Mouse (Mus musculus) liver, embryonic 11.5 days (tissue): ENCODE measurements around the gene Lipt2. TPM values are rescaled to one million over a fixed set of nuclear protein-coding genes. Genes with fewer than 3 reads are reported as not detected.

Experiments used
- ATAC-seq: fragments of 200-750 bp; cut with Nextera tagmentation; replicated peaks from 2 replicates; pipeline ENCODE4 v1.8.0; 2017; ENCODE audit warnings: moderate number of reproducible peaks, mild to moderate bottlenecking, moderate TSS enrichment, moderate library complexity; ENCODE audit not compliant: low FRiP score
- DNase-seq: peaks from one replicate; pipeline ENCODE4 v3.0.0-alpha.2; 2017; ENCODE audit warnings: low spot score
- H3K27ac ChIP-seq: fragments of 300-500 bp; sonication (generic); 2 replicates; pipeline ENCODE4 v1.5.1; 2014; ENCODE audit warnings: mild to moderate bottlenecking, low read depth, low read length, control low read depth
- H3K27me3 ChIP-seq: fragments of 300-500 bp; sonication (generic); replicated peaks from 2 replicates; pipeline ENCODE4 v1.6.1; 2014; ENCODE audit warnings: low read length, mixed read lengths; ENCODE audit not compliant: control insufficient read depth, insufficient read depth
- H3K36me3 ChIP-seq: fragments of 300-500 bp; sonication (generic); 2 replicates; pipeline ENCODE4 v1.6.1; 2014; ENCODE audit warnings: mild to moderate bottlenecking, low read length, moderate library complexity, mixed read lengths; ENCODE audit not compliant: control insufficient read depth, insufficient read depth
- H3K4me1 ChIP-seq: fragments of 300-500 bp; sonication (generic); replicated peaks from 2 replicates; pipeline ENCODE4 v1.6.1; 2014; ENCODE audit warnings: low read length, mixed read lengths; ENCODE audit not compliant: control insufficient read depth, insufficient read depth
- H3K4me2 ChIP-seq: fragments of 300-500 bp; sonication (generic); 2 replicates; pipeline ENCODE4 v1.6.1; 2014; ENCODE audit warnings: mild to moderate bottlenecking, control low read depth, moderate library complexity
- H3K4me3 ChIP-seq: fragments of 300-500 bp; sonication (generic); 2 replicates; pipeline ENCODE4 v1.5.1; 2014; ENCODE audit warnings: low read depth, low read length, control low read depth
- H3K9ac ChIP-seq: fragments of 300-500 bp; sonication (generic); 2 replicates; pipeline ENCODE4 v1.6.1; 2014; ENCODE audit warnings: low read depth, low read length, control low read depth
- H3K9me3 ChIP-seq: fragments of 300-500 bp; sonication (generic); 2 replicates; pipeline ENCODE4 v1.6.1; 2016; ENCODE audit warnings: low read length, inconsistent platforms, mixed read lengths; ENCODE audit not compliant: control insufficient read depth
- WGBS: fragments of 180-500 bp; shearing (Covaris S2); extraction: QIAGEN DNeasy Blood & Tissue Kit; methylation state at CpG from one replicate; pipeline ENCODE4 v1.1.7; 2014; 5-methylcytosine and 5-hydroxymethylcytosine counted together
- polyA plus RNA-seq: library from polyadenylated mRNA; unstranded; fragments of >200 nt; fragmentation: Nextera tagmentation; extraction: Ambion mirVana; gene quantifications from 2 replicates; pipeline ENCODE4 v1.2.1, GENCODE M21; 2014

Gene Lipt2
- polyA plus RNA-seq = 18.1 and 19.0 TPM in 2 replicates

DNA sequence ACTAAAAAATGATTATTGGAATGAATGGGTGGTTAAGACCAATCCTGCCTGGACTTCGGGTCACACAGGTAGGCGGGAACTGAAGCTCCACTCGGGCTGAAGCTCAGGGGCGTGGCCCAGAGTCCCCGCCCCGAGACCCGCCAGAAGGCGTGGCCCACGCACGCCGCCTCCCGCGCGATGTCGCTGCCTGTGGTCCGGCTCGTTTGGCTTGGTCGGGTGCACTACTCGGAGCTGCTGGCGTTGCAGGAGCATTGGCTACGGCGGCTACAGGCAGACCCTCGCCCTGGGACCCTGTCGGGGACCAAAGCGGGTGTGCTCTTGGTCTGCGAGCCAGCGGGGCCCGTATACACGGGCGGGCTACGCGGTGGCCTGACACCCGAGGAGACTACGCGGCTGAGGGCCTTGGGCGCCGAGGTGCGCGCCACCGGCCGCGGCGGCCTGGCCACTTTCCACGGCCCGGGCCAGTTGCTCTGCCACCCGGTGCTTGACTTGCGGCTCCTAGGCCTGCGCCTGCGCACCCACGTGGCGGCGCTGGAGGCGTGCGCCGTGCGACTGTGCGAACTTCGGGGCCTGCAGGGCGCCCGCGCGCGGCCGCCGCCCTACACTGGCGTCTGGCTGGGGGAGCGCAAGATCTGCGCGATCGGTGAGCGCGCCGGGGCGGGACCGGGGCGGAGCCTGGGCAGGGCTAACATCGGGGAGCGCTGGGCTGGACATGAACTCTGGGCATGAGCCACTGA, at the start of gene Lipt2:
Gene Lipt2 (plus strand): TSS at position 173 of the 737 bp plus-strand sequence.
- Histone ChIP-seq H3K9ac (peak within 1 kb of the TSS; percentile 83), H3K36me3 (no peaks in the 10 kb centered on the region), H3K4me1 (peaks cover 7% of the 10 kb centered on the region; the same call in 1 of the 2 replicates), H3K27me3 (no peaks in the 10 kb centered on the region), H3K4me3 (peak within 1 kb of the TSS; percentile 79), H3K9me3 (no peaks in the 10 kb centered on the region), H3K27ac (peak within 1 kb of the TSS; percentile 84), H3K4me2 (peak within 1 kb of the TSS; percentile 83)
- DNase-seq (peak; percentile 86), ATAC-seq (peak; percentile 97)
- WGBS = under 1% methylated on average over 78 of the region's 78 CpGs

DNA sequence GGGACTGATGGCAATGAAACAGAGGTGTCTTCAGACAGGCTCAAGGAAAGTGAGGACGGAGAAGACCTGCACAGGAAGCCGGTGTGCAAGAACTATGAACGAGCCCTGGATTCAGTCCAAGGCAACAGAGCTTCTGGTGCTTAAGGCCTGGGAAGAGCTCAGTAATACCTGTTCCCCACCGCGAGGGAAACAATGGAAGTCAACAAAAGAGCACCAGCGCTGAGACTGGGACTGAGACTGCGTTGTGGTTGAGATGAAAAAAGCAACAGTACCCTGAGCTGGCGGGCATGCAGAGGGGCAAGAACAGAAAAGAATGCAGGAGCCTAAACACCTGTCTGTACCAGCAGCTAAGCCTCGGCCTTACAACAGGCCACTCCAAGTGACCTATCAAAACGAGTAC, 47.6 kb upstream of the Lipt2 start:
- peaks cover 31% of the 10 kb centered on the region for H3K36me3 ChIP-seq
- ATAC-seq (no peak), DNase-seq (no peak)
- no peak overlapping the region for H3K27ac ChIP-seq
- WGBS = 84% methylated on average over 10 of the region's 10 CpGs
- H3K27me3 ChIP-seq = no peaks in the 10 kb centered on the region
- H3K4me3 ChIP-seq = no peak overlapping the region
- H3K4me2 ChIP-seq = no peak overlapping the region
- H3K9ac ChIP-seq = no peak overlapping the region
- H3K4me1 ChIP-seq = no peaks in the 10 kb centered on the region
- H3K9me3 ChIP-seq = no peaks in the 10 kb centered on the region

DNA sequence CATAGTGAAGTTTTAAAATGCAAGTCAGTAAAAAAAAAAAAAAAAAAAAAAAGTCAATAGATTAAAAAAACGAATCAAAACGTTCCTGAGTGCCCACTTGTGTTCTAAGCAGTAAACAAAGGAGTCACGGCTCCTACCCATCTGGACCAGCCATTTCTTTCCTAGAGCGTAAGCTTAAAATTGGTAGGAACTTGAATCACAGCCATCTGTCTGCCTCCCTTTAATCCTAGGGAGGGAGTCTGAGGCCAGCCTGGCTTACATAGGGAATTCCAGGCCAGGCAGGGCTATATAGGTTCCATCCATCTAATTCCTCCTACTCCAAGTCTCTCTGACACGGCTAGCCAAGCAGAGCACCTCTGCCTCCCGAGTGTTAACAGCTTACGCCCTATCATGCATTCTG, 45.3 kb upstream of the Lipt2 start:
- H3K4me2 ChIP-seq = no peak overlapping the region
- no peak overlapping the region for H3K9ac ChIP-seq
- 85% methylated on average over 7 of the region's 7 CpGs for WGBS
- no peaks in the 10 kb centered on the region for H3K9me3 ChIP-seq
- no peak overlapping the region for H3K4me3 ChIP-seq
- H3K27me3 ChIP-seq = no peaks in the 10 kb centered on the region
- ATAC-seq = no peak
- DNase-seq = no peak
- H3K36me3 ChIP-seq = peaks cover 33% of the 10 kb centered on the region
- no peaks in the 10 kb centered on the region for H3K4me1 ChIP-seq
- no peak overlapping the region for H3K27ac ChIP-seq

DNA sequence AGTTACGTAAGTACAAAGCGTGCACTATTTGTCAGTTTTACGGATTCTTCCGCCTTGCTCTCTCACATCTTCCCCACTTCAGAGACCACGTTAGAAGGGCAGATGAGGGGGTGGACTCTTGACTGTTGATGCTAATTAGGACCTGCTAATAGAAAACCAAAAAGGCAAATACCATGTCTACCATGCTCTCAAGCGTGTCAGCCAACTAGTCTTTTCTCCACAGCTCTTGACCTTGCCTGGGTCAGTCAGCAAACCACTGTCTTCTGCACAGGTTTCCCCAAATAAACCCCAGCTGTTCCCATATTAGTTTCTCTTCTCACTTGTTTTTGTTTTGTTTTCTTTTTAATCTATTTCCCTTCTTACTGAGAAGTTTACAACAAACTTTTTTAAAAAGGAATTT, 44.8 kb upstream of the Lipt2 start:
- Histone ChIP-seq H3K9ac (no peak overlapping the region), H3K4me1 (no peaks in the 10 kb centered on the region), H3K4me2 (no peak overlapping the region), H3K27me3 (no peaks in the 10 kb centered on the region), H3K9me3 (no peaks in the 10 kb centered on the region), H3K27ac (no peak overlapping the region), H3K4me3 (no peak overlapping the region), H3K36me3 (peaks cover 31% of the 10 kb centered on the region)
- ATAC-seq = no peak
- no peak for DNase-seq
- WGBS = 93% methylated on average over 6 of the region's 6 CpGs

DNA sequence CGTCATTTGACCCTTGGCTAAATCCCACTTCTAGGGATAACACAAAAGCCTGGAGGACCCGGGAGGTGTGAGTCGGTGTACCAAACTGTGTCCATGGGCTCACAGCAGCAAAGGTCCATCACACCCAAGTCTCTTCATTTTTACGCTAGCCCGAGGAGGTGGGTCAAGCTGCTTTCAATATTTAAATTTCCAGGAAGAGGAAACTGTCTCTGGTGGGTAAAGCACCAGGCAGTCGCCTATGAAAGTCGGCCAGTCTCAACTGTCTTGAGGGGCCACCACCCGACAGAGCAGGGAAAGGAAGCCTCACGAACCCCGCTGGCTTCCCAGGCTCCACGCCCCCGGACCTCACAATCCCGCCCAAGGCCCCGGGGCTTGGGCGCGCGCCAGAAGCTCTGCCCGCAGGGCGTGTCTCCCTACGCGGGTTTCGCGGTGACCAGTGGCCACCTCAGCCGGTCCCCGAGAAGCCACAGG, 38.3 kb upstream of the Lipt2 start:
- peak; percentile 73 for ATAC-seq
- H3K4me2 ChIP-seq = peak overlapping the region; percentile 75
- peak overlapping the region; percentile 96 for H3K27ac ChIP-seq
- no peak for DNase-seq
- H3K9me3 ChIP-seq = no peaks in the 10 kb centered on the region
- 2% methylated on average over 25 of the region's 25 CpGs for WGBS
- H3K9ac ChIP-seq = peak overlapping the region; percentile 99
- no peaks in the 10 kb centered on the region for H3K27me3 ChIP-seq
- peaks cover 9% of the 10 kb centered on the region for H3K4me1 ChIP-seq
- peaks cover 14% of the 10 kb centered on the region for H3K36me3 ChIP-seq
- H3K4me3 ChIP-seq = peak overlapping the region; percentile 96

- Histone ChIP-seq H3K4me2 (peak within 1 kb of the TSS; percentile 75), H3K4me3 (peak within 1 kb of the TSS; percentile 96), H3K9me3 (no peaks in the 10 kb centered on the region), H3K4me1 (peaks cover 9% of the 10 kb centered on the region), H3K27ac (peak within 1 kb of the TSS; percentile 96), H3K36me3 (peaks cover 12% of the 10 kb centered on the region), H3K9ac (peak within 1 kb of the TSS; percentile 99), H3K27me3 (no peaks in the 10 kb centered on the region)
- under 1% methylated on average over 33 of the region's 33 CpGs for WGBS
- DNase-seq (peak; percentile 100), ATAC-seq (peak; percentile 96)
These were observed 37.7 kb upstream of the Lipt2 start, which contains the start of gene Pold3 for GRCm38 (mm10) chr7:100121376-100121789. Gene Pold3 (minus strand): TSS chr7:100121565.

DNA sequence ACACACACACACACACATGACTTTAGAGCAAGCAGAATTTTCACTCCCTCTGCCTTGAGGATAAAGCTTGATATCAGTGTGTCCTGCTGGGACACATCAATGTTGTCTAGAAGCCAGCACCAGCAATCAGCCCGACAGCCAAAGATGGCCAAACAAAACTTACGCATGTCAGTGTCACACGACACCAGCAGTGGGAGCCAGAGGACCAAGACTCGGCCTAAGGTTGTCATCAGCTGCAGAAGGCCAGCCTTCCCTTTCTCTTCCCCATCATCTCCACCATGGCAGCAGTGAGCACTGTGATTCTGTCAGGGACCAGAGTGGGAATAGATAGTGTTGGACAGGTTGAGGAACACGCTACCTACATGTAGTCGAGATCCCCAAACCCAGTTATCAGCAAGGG, 35.6 kb upstream of the Lipt2 start:
- ATAC-seq (no peak), DNase-seq (no peak)
- no peak overlapping the region for H3K4me3 ChIP-seq
- 51% methylated on average over 6 of the region's 6 CpGs for WGBS
- H3K36me3 ChIP-seq = peaks cover 6% of the 10 kb centered on the region
- no peaks in the 10 kb centered on the region for H3K27me3 ChIP-seq
- peaks cover 9% of the 10 kb centered on the region for H3K4me1 ChIP-seq
- no peak overlapping the region for H3K4me2 ChIP-seq
- no peak overlapping the region for H3K9ac ChIP-seq
- no peaks in the 10 kb centered on the region for H3K9me3 ChIP-seq
- H3K27ac ChIP-seq = no peak overlapping the region

- H3K27ac ChIP-seq = no peak overlapping the region
- no peaks in the 10 kb centered on the region for H3K27me3 ChIP-seq
- H3K9ac ChIP-seq = no peak overlapping the region
- H3K4me1 ChIP-seq = peaks cover 9% of the 10 kb centered on the region
- DNase-seq = no peak
- H3K9me3 ChIP-seq = no peaks in the 10 kb centered on the region
- no peaks in the 10 kb centered on the region for H3K36me3 ChIP-seq
- no peak for ATAC-seq
- no peak overlapping the region for H3K4me3 ChIP-seq
- 83% methylated on average over 2 of the region's 2 CpGs for WGBS
- no peak overlapping the region for H3K4me2 ChIP-seq
These were observed 34.9 kb upstream of the Lipt2 start for GRCm38 (mm10) chr7:100124211-100124610.

- no peak for DNase-seq
- no peaks in the 10 kb centered on the region for H3K9me3 ChIP-seq
- no peak overlapping the region for H3K4me3 ChIP-seq
- 74% methylated on average over 4 of the region's 4 CpGs for WGBS
- no peaks in the 10 kb centered on the region for H3K36me3 ChIP-seq
- H3K27me3 ChIP-seq = no peaks in the 10 kb centered on the region
- H3K9ac ChIP-seq = no peak overlapping the region
- no peak overlapping the region for H3K4me2 ChIP-seq
- H3K27ac ChIP-seq = no peak overlapping the region
- H3K4me1 ChIP-seq = peaks cover 3% of the 10 kb centered on the region; the same call in 1 of the 2 replicates
- ATAC-seq = no peak
These were observed 33.9 kb upstream of the Lipt2 start for GRCm38 (mm10) chr7:100125166-100125565.
